Mouse (Mus musculus) hindbrain, embryonic 13.5 days (tissue): ENCODE results near the gene Mcf2l. TPM values are rescaled to one million over a fixed set of nuclear protein-coding genes. Genes with fewer than 3 reads are reported as not detected.

Experiments
- ATAC-seq: fragments of 200-750 bp; cut with Nextera tagmentation; 2 replicates; pipeline ENCODE4 v1.8.0; 2017; ENCODE audit warnings: moderate TSS enrichment; ENCODE audit not compliant: low FRiP score
- H3K27ac ChIP-seq: fragments of 300-500 bp; sonication (generic); 2 replicates; pipeline ENCODE4 v1.5.1; 2015; ENCODE audit warnings: inconsistent platforms, mild to moderate bottlenecking, moderate library complexity
- H3K27me3 ChIP-seq: fragments of 300-500 bp; sonication (generic); 2 replicates; pipeline ENCODE4 v1.6.1; 2015; ENCODE audit warnings: mild to moderate bottlenecking, inconsistent platforms
- H3K36me3 ChIP-seq: fragments of 300-500 bp; sonication (generic); 2 replicates; pipeline ENCODE4 v1.6.1; 2015; ENCODE audit warnings: mild to moderate bottlenecking, inconsistent platforms
- H3K4me1 ChIP-seq: fragments of 300-500 bp; sonication (generic); replicated peaks from 2 replicates; pipeline ENCODE4 v1.6.1; 2015; ENCODE audit warnings: inconsistent platforms
- H3K4me2 ChIP-seq: fragments of 300-500 bp; sonication (generic); 2 replicates; pipeline ENCODE4 v1.6.1; 2015; ENCODE audit warnings: inconsistent platforms, mild to moderate bottlenecking, moderate library complexity
- H3K4me3 ChIP-seq: fragments of 300-500 bp; sonication (generic); 2 replicates; pipeline ENCODE4 v1.5.1; 2015; ENCODE audit warnings: mild to moderate bottlenecking, inconsistent platforms
- H3K9ac ChIP-seq: fragments of 300-500 bp; sonication (generic); 2 replicates; pipeline ENCODE4 v1.6.1; 2015; ENCODE audit warnings: mild to moderate bottlenecking, inconsistent platforms
- H3K9me3 ChIP-seq: fragments of 300-500 bp; sonication (generic); 2 replicates; pipeline ENCODE4 v1.6.1; 2016; ENCODE audit warnings: inconsistent platforms
- WGBS: fragments of 180-500 bp; shearing (Covaris S2); methylation state at CpG from one replicate; pipeline ENCODE4 v1.1.7; 2015; 5-methylcytosine and 5-hydroxymethylcytosine counted together
- polyA plus RNA-seq: library from polyadenylated mRNA; unstranded; fragments of >200 nt; fragmentation: Nextera tagmentation; extraction: Ambion mirVana; gene quantifications from 2 replicates; pipeline ENCODE4 v1.2.1, GENCODE M21; 2015

The Mcf2l gene
- polyA plus RNA-seq, 1 experiment from 2014 or later: 119 TPM

DNA sequence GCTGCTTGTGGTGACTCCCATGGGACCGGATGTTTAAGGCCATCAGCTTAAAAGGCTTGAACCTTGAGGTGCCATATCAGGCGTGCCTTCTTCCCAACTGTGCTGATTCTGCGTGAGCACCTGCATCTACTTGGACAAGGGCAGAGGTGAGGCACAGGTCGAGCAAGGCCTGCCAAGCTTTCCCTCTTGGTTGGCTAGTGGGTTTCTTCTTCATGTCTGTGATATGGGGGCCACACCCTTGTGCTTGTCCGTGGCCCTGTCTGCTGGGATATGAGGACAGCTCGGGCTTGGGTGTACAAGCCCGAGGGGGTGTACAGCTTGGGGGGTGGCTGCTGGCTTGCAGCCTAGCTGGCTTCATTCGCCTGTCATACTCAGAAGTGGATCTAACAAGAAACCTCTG, 51.4 kb downstream of the Mcf2l start:
- Histone ChIP-seq H3K4me2 (no peak overlapping the region), H3K9ac (no peak overlapping the region), H3K4me3 (no peak overlapping the region), H3K27ac (0 out of 2 replicates have a peak overlapping the region, but pooled peaks have one; percentile 6), H3K9me3 (no peaks in the 10 kb centered on the region), H3K27me3 (no peaks in the 10 kb centered on the region), H3K36me3 (no peaks in the 10 kb centered on the region), H3K4me1 (peaks cover 61% of the 10 kb centered on the region)
- WGBS: 88% methylated on average over 8 of the region's 8 CpGs
- no peak for ATAC-seq

DNA sequence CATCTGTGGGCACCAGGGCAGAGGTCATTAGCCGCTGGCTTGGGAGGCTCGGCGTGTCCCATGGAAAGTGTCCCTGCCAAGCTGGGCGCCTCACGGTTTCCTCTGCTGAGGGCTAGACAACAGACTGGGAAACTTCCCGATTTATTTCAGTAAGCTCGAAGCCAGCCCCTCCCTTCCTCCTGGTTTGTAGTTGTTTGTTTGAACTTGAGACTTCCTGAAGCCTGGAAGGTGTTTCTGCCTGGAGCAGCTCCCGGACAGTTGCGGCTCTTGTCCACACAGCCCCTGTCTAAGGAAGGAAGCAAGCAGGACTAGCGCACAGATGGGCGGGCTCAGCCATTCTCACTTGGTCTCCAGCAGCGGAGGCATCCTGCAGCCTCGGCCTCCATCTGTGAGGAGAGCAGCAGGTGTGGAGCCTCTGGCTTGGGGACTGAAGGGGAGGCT, 52.4 kb downstream of the Mcf2l start:
- Histone ChIP-seq H3K4me2 (no peak overlapping the region), H3K4me3 (no peak overlapping the region), H3K36me3 (no peaks in the 10 kb centered on the region), H3K9me3 (no peaks in the 10 kb centered on the region), H3K27ac (no peak overlapping the region), H3K27me3 (no peaks in the 10 kb centered on the region), H3K4me1 (peaks cover 62% of the 10 kb centered on the region), H3K9ac (no peak overlapping the region)
- ATAC-seq: no peak
- WGBS: 59% methylated on average over 13 of the region's 13 CpGs

DNA sequence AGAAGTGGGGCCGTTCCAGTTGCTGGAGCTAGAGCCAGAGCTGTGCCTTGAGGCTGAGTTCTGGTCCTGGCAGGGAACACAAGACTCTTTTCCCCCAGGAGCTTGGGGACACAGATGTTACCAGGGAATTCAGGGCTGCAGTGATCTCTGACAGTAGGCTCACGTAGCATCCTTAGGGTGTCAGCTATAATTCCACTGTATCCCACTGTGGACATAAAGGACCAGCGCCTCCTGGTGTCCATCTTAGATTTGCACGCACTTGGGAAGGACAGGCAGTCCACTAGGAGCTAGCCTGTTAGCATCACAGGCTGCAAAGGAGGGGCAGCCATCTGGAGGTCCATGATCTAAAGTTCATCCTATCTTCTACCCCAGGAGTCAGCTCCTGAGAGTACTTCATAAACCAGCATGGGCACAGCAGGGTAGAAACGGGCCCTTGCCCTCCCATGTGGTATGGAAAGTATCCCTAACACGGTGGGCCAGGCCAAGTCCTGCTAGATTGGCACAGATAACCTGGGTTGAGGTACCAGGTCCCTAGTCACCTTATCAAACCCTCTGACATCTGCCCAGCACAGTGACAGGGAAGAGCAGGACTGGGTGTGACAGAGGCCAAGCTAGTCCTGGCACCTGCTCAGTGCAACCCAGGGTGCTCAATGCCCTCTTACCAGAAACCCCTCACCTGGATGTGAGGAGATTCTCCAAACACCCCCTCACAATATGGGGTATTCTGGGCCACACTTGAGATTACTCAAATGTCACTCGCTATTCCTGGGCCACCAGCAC, 53.8 kb downstream of the Mcf2l start:
- peak overlapping the region; percentile 1; the same call in 1 of the 2 replicates for H3K4me3 ChIP-seq
- peaks cover 76% of the 10 kb centered on the region for H3K4me1 ChIP-seq
- ATAC-seq: no peak
- peak overlapping the region; percentile 43; the same call in 1 of the 2 replicates for H3K9ac ChIP-seq
- no peaks in the 10 kb centered on the region for H3K27me3 ChIP-seq
- H3K36me3 ChIP-seq: no peaks in the 10 kb centered on the region
- 48% methylated on average over 7 of the region's 7 CpGs for WGBS
- H3K27ac ChIP-seq: peak overlapping the region; percentile 12; the same call in 1 of the 2 replicates
- H3K9me3 ChIP-seq: no peaks in the 10 kb centered on the region
- peak overlapping the region; percentile 21 for H3K4me2 ChIP-seq

DNA sequence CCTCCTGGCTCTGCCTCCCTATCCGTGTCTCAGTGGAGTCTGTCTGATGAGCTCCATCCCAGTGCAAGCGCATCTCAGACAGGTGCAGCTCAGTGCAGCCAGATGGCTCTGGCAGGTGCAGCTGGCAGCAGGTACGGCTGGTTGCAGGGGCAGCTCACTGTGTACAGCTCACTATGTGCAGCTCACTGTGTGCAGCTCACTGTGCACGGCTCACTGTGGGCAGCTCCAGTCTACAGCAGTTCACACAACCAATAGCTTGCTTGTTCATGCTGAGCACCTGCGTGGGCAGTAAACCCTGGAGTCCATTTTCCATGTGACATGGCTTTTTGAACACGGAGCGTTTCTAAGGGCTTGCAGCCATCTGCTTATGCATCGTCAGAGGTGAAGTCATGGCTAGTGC, 54.4 kb downstream of the Mcf2l start:
- no peak overlapping the region for H3K4me3 ChIP-seq
- H3K36me3 ChIP-seq: no peaks in the 10 kb centered on the region
- H3K27ac ChIP-seq: 0 out of 2 replicates have a peak overlapping the region, but pooled peaks have one; percentile 1
- peak overlapping the region; percentile 21 for H3K4me2 ChIP-seq
- H3K9ac ChIP-seq: peak overlapping the region; percentile 43; the same call in 1 of the 2 replicates
- no peaks in the 10 kb centered on the region for H3K27me3 ChIP-seq
- no peaks in the 10 kb centered on the region for H3K9me3 ChIP-seq
- peaks cover 74% of the 10 kb centered on the region for H3K4me1 ChIP-seq
- ATAC-seq: no peak
- WGBS: 87% methylated on average over 8 of the region's 8 CpGs

DNA sequence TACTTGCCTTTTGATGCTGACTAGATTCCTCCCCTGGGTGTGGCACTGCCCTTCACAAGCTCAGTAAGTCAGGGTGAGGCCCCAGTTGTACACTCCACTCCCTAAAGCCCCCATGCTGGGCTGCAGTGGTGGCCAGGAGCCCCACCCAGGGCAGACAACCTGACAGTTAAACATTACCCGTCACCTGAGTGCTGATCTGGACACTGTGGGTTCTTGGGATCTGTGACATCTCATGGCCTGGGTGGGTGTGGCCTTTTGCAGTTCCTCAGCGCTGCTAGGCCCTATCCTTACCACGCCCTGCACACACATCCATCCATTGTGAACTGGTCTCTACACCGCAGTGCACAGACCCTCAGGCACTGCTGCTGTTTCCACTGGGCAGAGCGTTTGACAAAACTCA, 55.3 kb downstream of the Mcf2l start:
- Histone ChIP-seq H3K9me3 (no peaks in the 10 kb centered on the region), H3K4me1 (peaks cover 76% of the 10 kb centered on the region), H3K4me2 (0 out of 2 replicates have a peak overlapping the region, but pooled peaks have one; percentile 10), H3K27me3 (no peaks in the 10 kb centered on the region), H3K4me3 (no peak overlapping the region), H3K27ac (0 out of 2 replicates have a peak overlapping the region, but pooled peaks have one; percentile 1), H3K9ac (no peak overlapping the region), H3K36me3 (no peaks in the 10 kb centered on the region)
- no peak for ATAC-seq
- 89% methylated on average over 5 of the region's 5 CpGs for WGBS

DNA sequence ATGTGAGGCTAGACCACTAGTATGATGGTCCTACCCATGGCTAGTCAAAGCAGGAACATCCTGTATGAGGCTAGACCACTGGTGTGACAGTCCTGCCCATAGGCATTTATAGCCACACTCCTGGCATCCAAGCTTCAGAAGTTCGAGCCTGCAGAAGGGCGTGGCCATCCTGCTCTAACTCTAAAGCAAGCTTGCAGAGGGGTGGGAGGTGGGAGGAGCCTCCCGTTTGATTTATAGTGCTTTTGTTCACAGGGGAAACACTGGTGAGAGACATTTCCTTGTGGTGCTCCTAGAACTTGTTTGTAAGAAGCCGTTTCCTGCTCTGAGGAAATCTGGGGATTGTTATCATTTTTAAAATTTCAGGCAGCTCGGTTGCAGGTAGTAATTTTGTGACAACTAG, 56.7 kb downstream of the Mcf2l start:
- Histone ChIP-seq H3K9me3 (no peaks in the 10 kb centered on the region), H3K36me3 (no peaks in the 10 kb centered on the region), H3K4me2 (no peak overlapping the region), H3K9ac (no peak overlapping the region), H3K4me3 (no peak overlapping the region), H3K27me3 (no peaks in the 10 kb centered on the region), H3K4me1 (peaks cover 80% of the 10 kb centered on the region), H3K27ac (no peak overlapping the region; the same call in 1 of the 2 replicates)
- WGBS: 34% methylated on average over 5 of the region's 5 CpGs
- ATAC-seq: no peak

DNA sequence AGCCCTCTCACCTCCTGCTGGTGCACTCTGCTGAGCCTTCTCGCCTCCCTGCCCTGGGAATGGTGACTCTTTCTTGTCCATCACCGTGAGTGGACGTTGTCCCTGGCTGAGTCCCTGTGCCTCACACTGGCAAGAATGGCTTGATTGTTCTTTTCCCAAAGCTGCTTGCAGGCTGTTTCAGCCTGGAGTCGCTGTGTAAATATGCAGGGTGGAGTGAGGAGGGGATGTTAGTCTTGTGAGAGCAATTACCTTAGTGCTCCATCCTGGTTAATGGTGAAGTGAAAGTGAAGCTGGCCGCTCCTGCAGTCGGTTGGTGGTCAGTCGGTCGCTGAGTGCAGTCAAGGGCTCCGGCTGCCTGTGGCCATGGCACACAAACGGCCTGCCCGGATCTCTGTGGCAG, 57.8 kb downstream of the Mcf2l start:
- ATAC-seq: no peak
- Histone ChIP-seq H3K4me1 (peaks cover 69% of the 10 kb centered on the region), H3K9ac (peak overlapping the region; percentile 10; the same call in 1 of the 2 replicates), H3K4me3 (no peak overlapping the region), H3K9me3 (no peaks in the 10 kb centered on the region), H3K36me3 (no peaks in the 10 kb centered on the region), H3K27me3 (no peaks in the 10 kb centered on the region), H3K27ac (peak overlapping the region; percentile 60), H3K4me2 (no peak overlapping the region)
- WGBS: 57% methylated on average over 11 of the region's 11 CpGs

DNA sequence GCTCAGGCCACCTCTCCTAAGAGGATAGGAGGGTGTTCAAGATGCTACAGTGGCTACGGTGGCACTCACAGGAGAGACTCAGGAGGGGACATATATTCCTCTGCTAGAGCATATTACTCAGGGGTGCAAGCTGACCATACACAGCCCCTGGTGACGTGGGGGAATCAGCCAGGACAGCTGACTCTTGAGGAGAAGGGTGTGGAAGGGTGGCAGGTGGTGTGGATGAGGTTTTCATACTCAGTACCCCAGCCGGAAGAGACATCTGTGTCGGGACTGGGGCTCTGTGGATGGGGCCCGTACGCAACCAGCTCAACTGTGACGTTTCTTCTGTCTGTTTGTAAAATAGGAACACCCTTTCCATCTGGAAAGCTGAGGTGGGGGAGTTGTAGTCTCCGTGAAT, 58.9 kb downstream of the Mcf2l start:
- Histone ChIP-seq H3K4me3 (no peak overlapping the region), H3K9me3 (no peaks in the 10 kb centered on the region), H3K4me2 (no peak overlapping the region), H3K36me3 (0 out of 2 replicates have a peak, but pooled peaks cover 5% of the 10 kb centered on the region), H3K9ac (no peak overlapping the region), H3K27ac (no peak overlapping the region), H3K27me3 (no peaks in the 10 kb centered on the region), H3K4me1 (peaks cover 58% of the 10 kb centered on the region)
- no peak for ATAC-seq
- WGBS: 89% methylated on average over 8 of the region's 8 CpGs

DNA sequence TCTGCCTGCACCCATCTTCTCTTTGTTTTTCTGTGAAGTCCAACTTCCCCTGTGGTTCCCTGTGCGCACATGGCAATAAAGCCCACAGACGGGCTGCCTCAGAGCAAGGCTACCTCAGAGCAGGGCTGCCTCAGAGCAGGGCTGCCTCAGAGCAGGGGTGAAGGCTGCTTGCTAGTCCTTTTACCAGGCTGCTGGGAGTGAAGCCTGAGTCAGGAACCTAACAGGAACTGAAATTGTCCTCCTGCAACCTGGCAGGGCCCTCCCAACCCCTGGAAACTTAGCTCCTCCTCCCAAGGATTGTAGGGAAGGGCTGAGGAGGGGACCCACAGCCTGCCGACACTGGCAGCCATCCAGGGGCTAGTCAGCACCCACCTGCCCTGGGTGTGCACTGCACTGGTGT, 60.2 kb downstream of the Mcf2l start:
- ATAC-seq: no peak
- H3K27ac ChIP-seq: no peak overlapping the region
- WGBS: 68% methylated on average over 3 of the region's 3 CpGs

DNA sequence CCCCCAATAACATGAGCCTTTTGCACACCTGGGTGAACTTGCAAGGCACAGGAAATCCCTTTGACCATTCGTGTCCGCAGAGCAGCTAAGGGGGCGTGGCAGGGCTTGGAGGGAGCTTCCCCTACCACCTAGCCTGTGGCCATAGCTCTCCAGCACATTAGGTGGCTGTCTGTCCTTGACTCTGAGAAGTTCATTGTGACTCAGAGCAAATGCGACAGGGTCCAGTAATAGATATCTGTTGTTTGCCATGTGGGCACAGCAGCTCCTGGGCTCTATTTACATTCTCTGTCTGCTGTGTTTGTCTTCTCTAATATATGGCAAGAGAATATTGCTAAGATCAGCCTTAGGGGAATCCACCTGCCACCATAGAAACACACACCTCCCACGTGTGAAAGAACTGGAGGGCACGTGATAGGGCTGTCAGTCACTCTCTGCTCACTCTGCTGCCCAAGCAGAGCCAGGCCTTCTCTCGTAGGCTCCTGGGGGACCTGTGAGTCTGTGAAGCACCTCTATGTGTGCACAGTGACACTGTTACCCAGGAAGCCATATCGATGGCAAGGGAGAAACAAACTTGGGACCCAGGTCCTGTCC, 60.9 kb downstream of the Mcf2l start:
- 76% methylated on average over 8 of the region's 8 CpGs for WGBS
- no peak for ATAC-seq
- no peak overlapping the region for H3K4me3 ChIP-seq
- H3K9ac ChIP-seq: no peak overlapping the region
- H3K4me2 ChIP-seq: no peak overlapping the region
- peaks cover 11% of the 10 kb centered on the region for H3K36me3 ChIP-seq
- H3K27ac ChIP-seq: no peak overlapping the region
- no peaks in the 10 kb centered on the region for H3K9me3 ChIP-seq
- no peaks in the 10 kb centered on the region for H3K27me3 ChIP-seq
- H3K4me1 ChIP-seq: peaks cover 42% of the 10 kb centered on the region

More for the DNA sequence above, 60.2 kb downstream of the Mcf2l start:
- H3K9me3 ChIP-seq: no peaks in the 10 kb centered on the region
- peaks cover 8% of the 10 kb centered on the region for H3K36me3 ChIP-seq
- 0 out of 2 replicates have a peak overlapping the region, but pooled peaks have one; percentile 39 for H3K9ac ChIP-seq
- H3K4me2 ChIP-seq: no peak overlapping the region
- no peak overlapping the region for H3K4me3 ChIP-seq
- peaks cover 45% of the 10 kb centered on the region for H3K4me1 ChIP-seq
- no peaks in the 10 kb centered on the region for H3K27me3 ChIP-seq

DNA sequence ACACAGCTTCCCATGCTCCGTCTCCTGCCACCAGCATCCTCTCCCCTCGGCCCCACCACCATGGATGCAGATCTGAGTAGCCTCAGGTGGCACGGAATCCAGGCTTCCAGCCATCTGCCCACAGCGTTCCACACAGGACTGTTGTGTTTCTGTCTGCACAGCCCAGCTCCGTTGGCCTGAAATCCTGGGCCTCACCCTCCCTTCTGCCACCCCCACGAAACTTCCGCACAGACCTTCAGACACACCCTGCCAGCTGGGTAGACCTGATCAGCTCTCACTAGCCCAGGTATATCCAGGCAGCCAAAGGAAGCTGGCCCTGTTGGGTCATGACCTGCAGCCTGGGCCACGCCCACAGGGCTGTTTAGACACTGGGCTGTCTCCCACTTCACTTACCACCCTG, 66.9 kb downstream of the Mcf2l start:
- Histone ChIP-seq H3K9me3 (no peaks in the 10 kb centered on the region), H3K9ac (no peak overlapping the region), H3K27me3 (no peaks in the 10 kb centered on the region), H3K4me1 (peaks cover 29% of the 10 kb centered on the region), H3K4me3 (no peak overlapping the region), H3K36me3 (peaks cover 14% of the 10 kb centered on the region), H3K27ac (peak overlapping the region; percentile 13; the same call in 1 of the 2 replicates), H3K4me2 (no peak overlapping the region)
- WGBS: 90% methylated on average over 8 of the region's 8 CpGs
- no peak for ATAC-seq

DNA sequence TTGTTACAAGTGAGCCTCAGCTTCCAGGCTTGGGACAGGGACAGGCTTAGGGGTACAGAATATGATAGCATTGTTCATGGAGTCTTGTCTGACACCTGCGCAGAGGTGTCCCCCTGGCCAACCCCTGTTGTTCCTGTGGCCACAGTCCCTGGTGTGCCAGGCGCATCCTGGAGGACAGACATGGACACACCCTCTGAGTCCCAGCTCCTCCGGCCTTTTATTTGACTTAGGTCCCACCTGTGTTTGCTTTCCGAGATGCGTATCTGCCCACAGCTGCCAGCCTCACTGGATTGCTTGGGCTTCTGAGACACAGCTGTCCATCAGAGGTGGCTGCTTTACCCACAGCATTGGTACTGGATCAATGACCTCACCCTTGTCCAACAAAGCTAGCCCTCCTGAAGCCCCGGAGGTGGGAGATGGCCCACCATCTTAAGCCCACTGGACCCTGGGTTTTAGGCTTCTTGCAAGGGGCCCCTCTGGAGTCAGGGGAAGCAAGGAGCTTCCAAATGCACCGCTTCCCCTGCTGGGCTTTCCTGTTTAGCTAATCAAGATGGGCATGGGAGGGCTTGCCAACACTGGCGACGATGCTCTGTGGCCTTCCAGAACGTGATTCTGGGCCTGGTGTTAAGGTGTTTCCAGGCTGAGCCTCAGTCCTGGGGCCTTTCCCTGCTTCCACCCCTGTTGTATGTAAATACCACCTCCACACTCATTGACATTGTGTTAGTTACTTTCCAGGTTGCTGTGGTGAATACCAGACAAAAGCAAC, 67.7 kb downstream of the Mcf2l start:
- WGBS: 85% methylated on average over 10 of the region's 10 CpGs
- peaks cover 14% of the 10 kb centered on the region for H3K36me3 ChIP-seq
- H3K27ac ChIP-seq: peak overlapping the region; percentile 35; the same call in 1 of the 2 replicates
- H3K4me3 ChIP-seq: no peak overlapping the region
- peaks cover 37% of the 10 kb centered on the region for H3K4me1 ChIP-seq
- 0 out of 2 replicates have a peak overlapping the region, but pooled peaks have one; percentile 19 for H3K9ac ChIP-seq
- no peaks in the 10 kb centered on the region for H3K27me3 ChIP-seq
- ATAC-seq: no peak
- no peaks in the 10 kb centered on the region for H3K9me3 ChIP-seq
- no peak overlapping the region for H3K4me2 ChIP-seq
